Mouse (Mus musculus): ENCODE measurements around the gene Mycbp. TPM values are rescaled to one million over a fixed set of nuclear protein-coding genes. Genes with fewer than 3 reads are reported as not detected.
"Not testable (repeated sequence)": the region's sequence is repeated elsewhere in the genome, so short reads cannot be mapped to it uniquely, and the experiment has no call there.

The Mycbp gene
- polyA plus RNA-seq, 2 experiments = 16.3 to 61.0 TPM

GRCm38 (mm10) chr4:123936059-123936458 is 31.4 kb downstream of the Mycbp start:
- 83% methylated on average over 7 of the region's 7 CpGs for WGBS (ENCODE audit: insufficient replicate concordance)
- H3K27me3 ChIP-seq (ENCODE audit: control insufficient read depth, insufficient read depth, low read length) = no peaks in the 10 kb centered on the region
- no peaks in the 10 kb centered on the region for H3K4me1 ChIP-seq (replicated peaks; ENCODE audit: control insufficient read depth in 2 of 2, insufficient read depth in 2 of 2, low read length in 1 of 2)
- H3K9me3 ChIP-seq (ENCODE audit: control insufficient read depth, low read length) = no peaks in the 10 kb centered on the region
- H3K4me3 ChIP-seq (ENCODE audit: insufficient read depth in 1 of 2, low read depth in 2 of 2, low read length in 2 of 2) = no peak overlapping the region
- no peak overlapping the region for H3K4me2 ChIP-seq (ENCODE audit: low read depth)
- DNase-seq (ENCODE audit: low read depth in 3 of 3, low spot score in 3 of 3) = no peak
- H3K9ac ChIP-seq (replicated peaks) = no peak overlapping the region
- no peak overlapping the region for H3K27ac ChIP-seq
- ATAC-seq (ENCODE audit: insufficient read depth) = no peak
- H3K36me3 ChIP-seq (replicated peaks; ENCODE audit: control insufficient read depth, insufficient read depth, low read depth) = peaks cover 19% of the 10 kb centered on the region
- TF ChIP-seq EP300 (IDR thresholded peaks at IDR 0.05; ENCODE audit: low read depth) (no peak), CTCF (IDR thresholded peaks at IDR 0.05; ENCODE audit: low read depth) (no peak)

GRCm38 (mm10) chr4:123939838-123940237 is 35.2 kb downstream of the Mycbp start:
- Histone ChIP-seq H3K9ac (replicated peaks) (no peak overlapping the region), H3K4me2 (ENCODE audit: low read depth) (no peak overlapping the region), H3K4me3 (ENCODE audit: insufficient read depth in 1 of 2, low read depth in 2 of 2, low read length in 2 of 2) (no peak overlapping the region), H3K36me3 (replicated peaks; ENCODE audit: control insufficient read depth, insufficient read depth, low read depth) (peaks cover 9% of the 10 kb centered on the region), H3K27me3 (ENCODE audit: control insufficient read depth, insufficient read depth, low read length) (no peaks in the 10 kb centered on the region), H3K9me3 (ENCODE audit: control insufficient read depth, low read length) (no peaks in the 10 kb centered on the region), H3K4me1 (replicated peaks; ENCODE audit: control insufficient read depth in 2 of 2, insufficient read depth in 2 of 2, low read length in 1 of 2) (no peaks in the 10 kb centered on the region), H3K27ac (no peak overlapping the region)
- DNase-seq (ENCODE audit: low read depth in 3 of 3, low spot score in 3 of 3) (peak; percentile 41 to 54 (median 51)), ATAC-seq (ENCODE audit: insufficient read depth) (no peak)
- TF ChIP-seq CTCF (IDR thresholded peaks at IDR 0.05; ENCODE audit: low read depth) (peak; percentile 82), EP300 (IDR thresholded peaks at IDR 0.05; ENCODE audit: low read depth) (no peak)
- WGBS (ENCODE audit: insufficient replicate concordance) = 4% methylated on average over 4 of the region's 4 CpGs

DNA sequence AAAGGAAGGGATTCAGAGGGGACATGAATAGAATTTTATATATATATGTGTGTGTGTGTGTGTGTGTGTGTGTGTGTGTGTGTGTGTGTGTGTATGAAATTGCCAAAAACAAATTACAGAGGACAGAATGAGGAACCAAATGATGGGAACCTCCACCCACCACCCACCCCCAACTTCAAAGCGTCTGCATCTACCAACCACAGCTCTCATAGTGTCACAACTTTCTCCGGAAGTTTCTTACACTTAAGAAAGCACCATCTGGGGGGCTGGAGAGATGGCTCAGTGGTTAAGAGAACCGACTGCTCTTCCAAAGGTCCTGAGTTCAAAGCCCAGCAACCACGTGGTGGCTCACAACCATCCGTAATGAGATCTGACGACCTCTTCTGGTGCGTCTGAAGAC is 36.2 kb downstream of the Mycbp start:
- not testable (repeated sequence) for H3K9me3 ChIP-seq (ENCODE audit: control insufficient read depth, low read length); H3K4me1 ChIP-seq (replicated peaks; ENCODE audit: control insufficient read depth in 2 of 2, insufficient read depth in 2 of 2, low read length in 1 of 2); H3K9ac ChIP-seq (replicated peaks); H3K27ac ChIP-seq; H3K27me3 ChIP-seq (ENCODE audit: control insufficient read depth, insufficient read depth, low read length); DNase-seq (ENCODE audit: low read depth in 3 of 3, low spot score in 3 of 3); H3K4me3 ChIP-seq (ENCODE audit: insufficient read depth in 1 of 2, low read depth in 2 of 2, low read length in 2 of 2); H3K4me2 ChIP-seq (ENCODE audit: low read depth); ATAC-seq (ENCODE audit: insufficient read depth); H3K36me3 ChIP-seq (replicated peaks; ENCODE audit: control insufficient read depth, insufficient read depth, low read depth)
- WGBS (ENCODE audit: insufficient replicate concordance) = 26% methylated on average over 7 of the region's 7 CpGs

DNA sequence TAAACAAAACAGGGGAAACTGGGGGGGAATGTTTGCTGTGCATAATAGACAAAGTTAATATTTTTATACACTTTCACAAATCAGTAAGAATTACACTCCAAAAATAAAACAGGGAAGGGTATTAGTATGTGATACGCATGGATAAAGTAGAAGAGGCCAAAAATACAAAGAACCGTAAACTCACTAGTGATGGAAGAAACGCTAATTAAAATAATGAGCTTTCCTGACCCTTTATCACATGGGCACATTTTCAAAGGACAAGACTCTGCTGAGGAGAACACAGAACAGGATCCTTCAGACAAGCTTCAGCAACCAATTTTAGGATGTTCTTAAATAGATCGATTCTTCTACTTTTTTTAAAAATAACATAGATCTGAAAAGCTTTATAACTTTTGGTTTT is 42.1 kb downstream of the Mycbp start:
- Histone ChIP-seq H3K27ac (no peak overlapping the region), H3K27me3 (ENCODE audit: control insufficient read depth, insufficient read depth, low read length) (no peaks in the 10 kb centered on the region), H3K9me3 (ENCODE audit: control insufficient read depth, low read length) (no peaks in the 10 kb centered on the region), H3K4me1 (replicated peaks; ENCODE audit: control insufficient read depth in 2 of 2, insufficient read depth in 2 of 2, low read length in 1 of 2) (no peaks in the 10 kb centered on the region), H3K9ac (replicated peaks) (no peak overlapping the region), H3K4me2 (ENCODE audit: low read depth) (no peak overlapping the region), H3K36me3 (replicated peaks; ENCODE audit: control insufficient read depth, insufficient read depth, low read depth) (no peaks in the 10 kb centered on the region), H3K4me3 (ENCODE audit: insufficient read depth in 1 of 2, low read depth in 2 of 2, low read length in 2 of 2) (no peak overlapping the region)
- ATAC-seq (ENCODE audit: insufficient read depth) (no peak), DNase-seq (ENCODE audit: low read depth in 3 of 3, low spot score in 3 of 3) (no peak)
- 74% methylated on average over 4 of the region's 4 CpGs for WGBS (ENCODE audit: insufficient replicate concordance)
- TF ChIP-seq CTCF (IDR thresholded peaks at IDR 0.05; ENCODE audit: low read depth) = no peak
- no peak for TF ChIP-seq EP300 (IDR thresholded peaks at IDR 0.05; ENCODE audit: low read depth)

GRCm38 (mm10) chr4:123947149-123947548 is 42.5 kb downstream of the Mycbp start:
- Histone ChIP-seq H3K36me3 (replicated peaks; ENCODE audit: control insufficient read depth, insufficient read depth, low read depth) (no peaks in the 10 kb centered on the region), H3K9ac (replicated peaks) (no peak overlapping the region), H3K4me2 (ENCODE audit: low read depth) (no peak overlapping the region), H3K27ac (no peak overlapping the region), H3K27me3 (ENCODE audit: control insufficient read depth, insufficient read depth, low read length) (no peaks in the 10 kb centered on the region), H3K4me3 (ENCODE audit: insufficient read depth in 1 of 2, low read depth in 2 of 2, low read length in 2 of 2) (no peak overlapping the region), H3K4me1 (replicated peaks; ENCODE audit: control insufficient read depth in 2 of 2, insufficient read depth in 2 of 2, low read length in 1 of 2) (no peaks in the 10 kb centered on the region), H3K9me3 (ENCODE audit: control insufficient read depth, low read length) (no peaks in the 10 kb centered on the region)
- ATAC-seq (ENCODE audit: insufficient read depth) (no peak), DNase-seq (ENCODE audit: low read depth in 3 of 3, low spot score in 3 of 3) (no peak)
- WGBS (ENCODE audit: insufficient replicate concordance) = 56% methylated on average over 5 of the region's 5 CpGs
- TF ChIP-seq EP300 (IDR thresholded peaks at IDR 0.05; ENCODE audit: low read depth) = no peak

- H3K27me3 ChIP-seq (ENCODE audit: control insufficient read depth, insufficient read depth, low read length) = no peaks in the 10 kb centered on the region
- no peak for ATAC-seq (ENCODE audit: insufficient read depth)
- no peak overlapping the region for H3K9ac ChIP-seq (replicated peaks)
- H3K36me3 ChIP-seq (replicated peaks; ENCODE audit: control insufficient read depth, insufficient read depth, low read depth) = no peaks in the 10 kb centered on the region
- WGBS (ENCODE audit: insufficient replicate concordance) = 68% methylated on average over 6 of the region's 6 CpGs
- H3K4me3 ChIP-seq (ENCODE audit: insufficient read depth in 1 of 2, low read depth in 2 of 2, low read length in 2 of 2) = no peak overlapping the region
- no peak for DNase-seq (ENCODE audit: low read depth in 3 of 3, low spot score in 3 of 3)
- H3K27ac ChIP-seq = no peak overlapping the region
- H3K9me3 ChIP-seq (ENCODE audit: control insufficient read depth, low read length) = no peaks in the 10 kb centered on the region
- no peak for TF ChIP-seq EP300 (IDR thresholded peaks at IDR 0.05; ENCODE audit: low read depth)
- TF ChIP-seq CTCF (IDR thresholded peaks at IDR 0.05; ENCODE audit: low read depth) = no peak
- H3K4me2 ChIP-seq (ENCODE audit: low read depth) = no peak overlapping the region
- H3K4me1 ChIP-seq (replicated peaks; ENCODE audit: control insufficient read depth in 2 of 2, insufficient read depth in 2 of 2, low read length in 1 of 2) = no peaks in the 10 kb centered on the region
These were observed 44.3 kb downstream of the Mycbp start for GRCm38 (mm10) chr4:123948901-123949300.

Measured in liver, embryonic 14.5 days (tissue).